Mouse (Mus musculus) yolk sac, embryonic 10.5 days (tissue): Measurements from ENCODE around the gene Abcc1.

Experiments
- DNase-seq: peaks from one replicate; pipeline ENCODE4 v3.0.0-alpha.2; 2017; ENCODE audit warnings: low spot score

Abcc1 gene

DNA sequence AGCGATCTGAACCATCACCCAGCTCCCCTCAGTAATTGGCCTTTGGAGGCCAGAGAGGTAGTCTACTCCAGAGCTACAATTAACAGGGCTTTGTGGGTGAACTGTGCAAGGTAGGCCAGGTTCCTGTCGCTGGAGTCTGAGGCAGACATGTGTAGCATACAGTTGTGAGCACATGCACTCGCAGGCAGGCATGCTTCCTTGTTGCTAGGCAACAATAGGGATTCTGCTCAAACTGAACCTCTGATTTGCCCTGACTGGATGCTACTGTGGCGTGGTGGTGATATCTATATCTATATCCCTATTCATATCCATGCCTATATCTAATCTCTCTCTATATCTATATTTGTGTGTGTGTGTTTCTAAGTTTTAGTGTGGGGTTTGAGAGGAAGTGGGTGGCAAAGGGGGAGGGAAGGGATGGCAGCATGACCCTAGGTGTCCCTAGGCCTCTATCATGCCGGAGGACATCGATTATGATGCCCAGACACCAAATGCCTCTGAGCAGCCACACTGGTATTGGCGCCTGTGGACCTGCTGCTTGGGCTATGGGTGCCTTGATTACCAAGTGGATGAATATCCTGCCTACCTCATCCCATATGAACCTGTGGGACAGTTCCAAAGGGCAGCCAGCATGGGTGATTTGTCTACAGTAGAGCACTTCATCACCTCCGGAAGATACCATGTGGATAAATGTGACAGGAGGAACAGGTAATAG is 140.4 kb downstream of the Abcc1 start:
- no peak for DNase-seq

DNA sequence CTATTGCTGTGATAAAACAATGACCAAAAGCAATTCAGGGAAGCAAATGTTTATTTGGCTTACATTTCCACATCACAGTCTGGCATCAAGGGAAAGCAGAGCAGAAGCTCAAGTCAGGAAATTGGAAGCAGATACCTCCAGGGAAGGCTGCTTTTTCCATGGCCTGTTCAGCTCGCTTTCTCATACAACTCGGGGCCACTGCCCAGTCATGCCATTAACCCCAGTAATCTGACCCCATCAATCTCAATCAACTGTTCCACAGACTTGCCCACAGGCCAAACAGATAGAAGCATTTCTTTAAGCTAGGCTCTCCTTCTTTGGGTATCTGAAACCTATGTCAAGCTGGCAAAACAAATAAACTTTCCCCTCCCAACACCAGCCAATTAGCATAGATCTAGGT is 145.1 kb downstream of the Abcc1 start:
- no peak for DNase-seq
